ENCODE assay signal across 21 mouse cellular contexts in genomic region chr15:29051787-29052186, GRCm38 (mm10).
DNase-seq lines count a peak whose midpoint lies in the region; ATAC-seq and TF ChIP-seq lines count a peak whose summit lies in the region.
"Had no signal": no experiment of that assay in that cellular context is flagged by ENCODE, and none has a peak within 500 bp of the region (broad histone marks: within the 10 kb centered on the region; RNA-seq: fewer than 3 reads in every experiment).

No protein-coding gene starts in this region.

- no peak for TF ChIP-seq CTCF in hindbrain, postnatal 0 days (IDR thresholded peaks at IDR 0.05; ENCODE audit: low read depth)
- no peak for TF ChIP-seq CTCF in forebrain, postnatal 0 days (IDR thresholded peaks at IDR 0.05; ENCODE audit: low read depth)

- H3K36me3 ChIP-seq in hindbrain, postnatal 0 days (ENCODE audit: insufficient read depth, low read length) = no peaks in the 10 kb centered on the region
- H3K36me3 ChIP-seq in hindbrain, embryonic 10.5 days = no peaks in the 10 kb centered on the region
- H3K36me3 ChIP-seq in forebrain, postnatal 0 days (ENCODE audit: insufficient read depth) = no peaks in the 10 kb centered on the region
- no peaks in the 10 kb centered on the region for H3K36me3 ChIP-seq in kidney, embryonic 16.5 days (ENCODE audit: insufficient read depth, low read length)
- H3K36me3 ChIP-seq: heart, embryonic 12.5 days; limb, embryonic 10.5 days; midbrain, embryonic 12.5 days; neural tube, embryonic 13.5 days; stomach, embryonic 15.5 days had no signal

- 0 out of 2 replicates have a peak, but pooled peaks have one; percentile 15 for ATAC-seq in hindbrain, postnatal 0 days
- ATAC-seq in cerebellum, adult (ENCODE audit: insufficient number of reproducible peaks, low FRiP score, low TSS enrichment) = peak; percentile 99
- ATAC-seq in forebrain, postnatal 0 days = peak; percentile 59; the same call in 1 of the 2 replicates
- no peak for ATAC-seq in kidney, embryonic 16.5 days (ENCODE audit: low FRiP score, low TSS enrichment)
- ATAC-seq: liver, postnatal 0 days had no signal

- H3K4me1 ChIP-seq in hindbrain, postnatal 0 days (ENCODE audit: insufficient read depth, low read length) = no peaks in the 10 kb centered on the region
- H3K4me1 ChIP-seq in hindbrain, embryonic 10.5 days (replicated peaks) = no peaks in the 10 kb centered on the region
- no peaks in the 10 kb centered on the region for H3K4me1 ChIP-seq in forebrain, postnatal 0 days (ENCODE audit: insufficient read depth)
- no peaks in the 10 kb centered on the region for H3K4me1 ChIP-seq in kidney, embryonic 16.5 days (ENCODE audit: insufficient read depth, low read length)
- H3K4me1 ChIP-seq: heart, embryonic 12.5 days; limb, embryonic 10.5 days; midbrain, embryonic 12.5 days; neural tube, embryonic 13.5 days; stomach, embryonic 15.5 days had no signal

- WGBS in hindbrain, postnatal 0 days = 54% methylated on average over 3 of the region's 3 CpGs
- 89% methylated on average over 3 of the region's 3 CpGs for WGBS in hindbrain, embryonic 10.5 days
- 31% methylated on average over 3 of the region's 3 CpGs for WGBS in forebrain, postnatal 0 days
- 86% methylated on average over 3 of the region's 3 CpGs for WGBS in kidney, embryonic 16.5 days

- DNase-seq in hindbrain, postnatal 0 days (ENCODE audit: low spot score) = peak; percentile 49
- DNase-seq in hindbrain, embryonic 10.5 days (ENCODE audit: low spot score) = no peak
- peak; percentile 73 for DNase-seq in cerebellum, adult 9-10 months
- peak; percentile 56 for DNase-seq in forebrain, postnatal 0 days
- DNase-seq in urinary bladder, postnatal 4 days (ENCODE audit: low spot score in 2 of 2) = no peak
- DNase-seq: B cell, adult 2 months; gastrocnemius, adult 2 months; kidney, adult 18-20 months; kidney, postnatal 14 days; liver, postnatal 0 days; lung, postnatal 10 days; right cerebral cortex, postnatal 14 days; thymus, adult 18-20 months; thymus, postnatal 4 days had no signal

- H3K9ac ChIP-seq in hindbrain, postnatal 0 days (replicated peaks; ENCODE audit: low read length) = no peak overlapping the region
- no peak overlapping the region for H3K9ac ChIP-seq in forebrain, postnatal 0 days
- H3K9ac ChIP-seq in kidney, embryonic 16.5 days (replicated peaks; ENCODE audit: low read length) = no peak overlapping the region
- H3K9ac ChIP-seq: heart, embryonic 12.5 days; liver, postnatal 0 days; midbrain, embryonic 12.5 days; neural tube, embryonic 13.5 days; stomach, embryonic 15.5 days had no signal

- no peak overlapping the region for H3K4me3 ChIP-seq in hindbrain, postnatal 0 days (ENCODE audit: low read length)
- H3K4me3 ChIP-seq in hindbrain, embryonic 10.5 days = no peak overlapping the region
- no peak overlapping the region for H3K4me3 ChIP-seq in forebrain, postnatal 0 days (ENCODE audit: low read depth, low read length)
- H3K4me3 ChIP-seq in kidney, embryonic 16.5 days (ENCODE audit: low read length) = no peak overlapping the region
- H3K4me3 ChIP-seq: gastrocnemius, adult 2 months; heart, embryonic 12.5 days; limb, embryonic 10.5 days; midbrain, embryonic 12.5 days; neural tube, embryonic 13.5 days; stomach, embryonic 15.5 days had no signal

- no peak overlapping the region for H3K27ac ChIP-seq in hindbrain, postnatal 0 days
- H3K27ac ChIP-seq in hindbrain, embryonic 10.5 days = no peak overlapping the region
- no peak overlapping the region for H3K27ac ChIP-seq in forebrain, postnatal 0 days (ENCODE audit: low read depth, low read length)
- H3K27ac ChIP-seq in kidney, embryonic 16.5 days (ENCODE audit: low read length) = no peak overlapping the region
- H3K27ac ChIP-seq: gastrocnemius, adult 2 months; limb, embryonic 10.5 days; midbrain, embryonic 12.5 days; neural tube, embryonic 13.5 days; stomach, embryonic 15.5 days had no signal

- H3K9me3 ChIP-seq in hindbrain, postnatal 0 days (ENCODE audit: low read length) = no peaks in the 10 kb centered on the region
- no peaks in the 10 kb centered on the region for H3K9me3 ChIP-seq in hindbrain, embryonic 10.5 days
- no peaks in the 10 kb centered on the region for H3K9me3 ChIP-seq in forebrain, postnatal 0 days (ENCODE audit: low read length)
- no peaks in the 10 kb centered on the region for H3K9me3 ChIP-seq in kidney, embryonic 16.5 days (ENCODE audit: low read length)
- H3K9me3 ChIP-seq: heart, embryonic 12.5 days; limb, embryonic 10.5 days; midbrain, embryonic 12.5 days; neural tube, embryonic 13.5 days; stomach, embryonic 15.5 days had no signal

- H3K27me3 ChIP-seq in hindbrain, postnatal 0 days (ENCODE audit: insufficient read depth, low read length) = no peaks in the 10 kb centered on the region
- no peaks in the 10 kb centered on the region for H3K27me3 ChIP-seq in hindbrain, embryonic 10.5 days (ENCODE audit: insufficient read depth, poor library complexity, severe bottlenecking)
- H3K27me3 ChIP-seq in forebrain, postnatal 0 days (ENCODE audit: insufficient read depth, low read length) = no peaks in the 10 kb centered on the region
- no peaks in the 10 kb centered on the region for H3K27me3 ChIP-seq in kidney, embryonic 16.5 days (ENCODE audit: insufficient read depth, low read length)
- H3K27me3 ChIP-seq: heart, embryonic 12.5 days; midbrain, embryonic 12.5 days; neural tube, embryonic 13.5 days; stomach, embryonic 15.5 days had no signal

- no peak overlapping the region for H3K4me2 ChIP-seq in hindbrain, postnatal 0 days (ENCODE audit: low read depth, low read length)
- H3K4me2 ChIP-seq in forebrain, postnatal 0 days (ENCODE audit: low read depth) = no peak overlapping the region
- no peak overlapping the region for H3K4me2 ChIP-seq in kidney, embryonic 16.5 days (replicated peaks; ENCODE audit: low read depth, low read length)
- H3K4me2 ChIP-seq: heart, embryonic 12.5 days; midbrain, embryonic 12.5 days; neural tube, embryonic 13.5 days; stomach, embryonic 15.5 days had no signal

Comparison
In these comparisons a context has a peak if more than half of its experiments do, and no peak if none do; other contexts are left out.
1. DNase-seq: peak in hindbrain, postnatal 0 days (single experiment), cerebellum, adult 9-10 months (single experiment) and forebrain, postnatal 0 days (single experiment); none in hindbrain, embryonic 10.5 days (single experiment) and urinary bladder, postnatal 4 days (0 of 2).